Mouse (Mus musculus): Measurements from ENCODE around the gene Gprin1. TPM values are rescaled to one million over a fixed set of nuclear protein-coding genes. Genes with fewer than 3 reads are reported as not detected.

The Gprin1 gene
- total RNA-seq, 2 experiments from 2014 or later, result 204 TPM

- no peak for DNase-seq (ENCODE audit: low spot score in 2 of 2)
These were observed 12.7 kb downstream of the Gprin1 start for GRCm38 (mm10) chr13:54736931-54737330.

GRCm38 (mm10) chr13:54726131-54726530, 23.5 kb downstream of the Gprin1 start:
- no peak for DNase-seq (ENCODE audit: low spot score in 2 of 2)

DNA sequence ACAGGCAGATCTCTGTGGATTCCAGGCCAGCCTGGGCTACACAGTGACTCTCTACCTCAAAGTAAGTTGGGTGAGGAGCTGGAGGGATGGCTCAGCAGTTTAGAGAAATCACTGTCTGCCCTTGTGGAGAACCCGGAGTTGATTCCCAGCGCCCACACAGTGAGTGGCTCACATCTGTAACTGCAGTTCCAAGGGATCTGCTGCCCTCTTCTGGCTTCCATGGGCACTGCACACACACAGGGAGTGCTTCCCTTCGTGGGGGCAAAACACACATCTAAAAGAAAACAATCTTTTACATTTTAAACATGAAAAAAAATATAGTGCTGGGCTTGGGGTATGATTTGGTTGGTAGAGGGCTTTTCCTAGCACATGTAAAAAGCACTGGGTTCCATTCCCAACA, 26.5 kb downstream of the Gprin1 start:
- DNase-seq (ENCODE audit: low spot score in 2 of 2), result no peak

GRCm38 (mm10) chr13:54716916-54717315, 32.8 kb downstream of the Gprin1 start:
- peak; percentile 71 to 77 for DNase-seq (ENCODE audit: low spot score in 2 of 2)

GRCm38 (mm10) chr13:54714996-54715395, 34.7 kb downstream of the Gprin1 start:
- no peak for DNase-seq (ENCODE audit: low spot score in 2 of 2)

GRCm38 (mm10) chr13:54714393-54714792, 35.3 kb downstream of the Gprin1 start:
- no peak for DNase-seq (ENCODE audit: low spot score in 2 of 2)

DNA sequence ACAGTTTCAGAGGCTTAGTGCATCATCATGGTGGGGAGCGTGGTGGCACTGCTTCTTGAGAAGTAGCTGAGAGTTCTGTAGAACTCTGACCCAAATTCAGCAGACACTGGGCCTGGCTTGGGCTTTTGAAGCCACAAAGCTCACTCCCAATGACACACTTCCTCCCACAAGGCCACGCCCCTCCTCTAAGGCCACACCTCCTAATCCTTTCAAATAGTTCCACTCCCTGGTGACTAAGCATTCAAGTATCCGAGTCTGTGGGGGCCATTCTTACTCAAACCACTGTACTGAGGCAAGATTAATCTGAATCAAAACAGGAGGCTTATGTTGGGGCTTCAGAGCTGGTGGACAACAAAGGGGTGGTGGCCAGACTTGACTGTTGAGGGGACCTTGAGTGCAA, 38.8 kb downstream of the Gprin1 start:
- DNase-seq (ENCODE audit: low spot score in 2 of 2), result no peak

DNA sequence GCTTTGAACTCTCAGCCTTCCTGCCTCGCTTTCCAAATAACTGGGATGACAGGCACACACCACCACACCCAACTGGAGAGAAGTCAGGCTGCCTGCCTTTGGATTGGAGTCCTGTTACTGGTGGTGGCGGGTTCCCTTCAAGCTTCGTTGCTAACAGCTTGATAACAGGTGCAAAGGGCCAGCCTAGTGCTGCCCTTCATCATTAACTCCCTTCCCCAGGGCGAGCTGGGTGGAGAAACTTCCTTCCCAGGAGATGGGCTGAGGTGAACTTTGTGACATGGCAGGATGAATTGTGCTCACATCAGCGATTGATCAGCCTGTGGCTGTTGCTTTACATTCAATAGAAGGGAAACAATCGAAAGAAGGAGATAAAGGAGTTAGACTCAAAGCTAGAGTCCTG, 44.8 kb downstream of the Gprin1 start:
- no peak for DNase-seq (ENCODE audit: low spot score in 2 of 2)

- no peak for DNase-seq (ENCODE audit: low spot score in 2 of 2)
These were observed 47.2 kb downstream of the Gprin1 start for GRCm38 (mm10) chr13:54702507-54702906.

DNA sequence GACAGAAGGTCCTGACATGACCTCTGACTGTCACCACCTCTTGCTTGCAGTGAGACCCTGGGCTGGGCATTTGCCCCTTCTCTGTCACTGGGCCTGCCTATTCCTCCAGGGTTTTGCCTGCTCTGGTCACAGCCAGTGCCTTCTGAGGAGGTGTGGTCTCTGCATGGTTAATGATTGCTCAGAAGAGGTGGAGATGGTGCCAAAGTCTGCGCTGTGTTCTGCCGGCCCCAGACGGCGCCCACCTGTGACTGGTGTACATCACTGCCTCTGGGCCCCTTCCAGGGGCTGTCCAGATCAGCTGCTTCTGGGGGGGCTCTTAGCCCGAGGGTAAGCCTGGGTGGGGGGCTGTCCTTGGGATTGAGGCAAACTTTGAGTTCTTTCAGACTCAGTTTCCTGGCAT, 48.4 kb downstream of the Gprin1 start, which contains the start of gene Cdhr2:
Cdhr2 (plus strand) TSS at position 219 of the 400 bp plus-strand sequence.
- DNase-seq (ENCODE audit: low spot score in 2 of 2), result no peak

DNA sequence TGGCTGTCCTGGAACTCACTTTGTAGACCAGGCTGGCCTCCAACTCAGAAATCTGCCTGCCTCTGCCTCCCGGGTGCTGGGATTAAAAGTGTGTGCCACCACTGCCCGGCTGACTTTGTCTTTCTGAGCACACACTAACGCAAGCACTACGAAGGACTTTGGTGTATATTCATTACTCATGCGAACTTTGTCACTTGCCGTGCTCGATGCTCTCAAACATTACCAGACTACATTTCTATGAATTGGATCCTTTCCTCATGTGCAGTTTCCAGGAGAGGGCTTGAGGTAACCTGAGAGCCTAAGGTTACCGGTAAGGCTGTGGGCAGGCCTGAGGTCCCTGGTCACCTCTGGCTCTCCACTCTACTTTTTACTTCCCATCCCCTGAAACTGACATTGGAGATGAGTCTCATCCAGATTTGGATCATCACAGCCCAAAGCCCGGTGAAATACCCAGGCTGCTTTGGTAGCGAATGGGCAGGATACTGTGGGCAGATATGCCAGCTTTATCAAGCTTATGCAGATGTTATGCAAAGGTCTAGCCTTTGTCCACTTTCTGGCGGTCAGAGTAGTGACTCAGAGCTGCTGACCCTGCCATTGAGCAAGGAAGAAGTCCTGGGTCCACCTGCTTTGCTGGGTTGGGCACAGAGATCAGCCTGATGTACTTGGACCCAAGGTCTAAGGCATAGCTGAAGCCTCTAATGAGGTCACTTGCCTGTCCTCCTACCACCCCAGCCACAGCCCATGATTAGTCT, 54.0 kb downstream of the Gprin1 start:
- DNase-seq (ENCODE audit: low spot score in 2 of 2), result no peak

- DNase-seq (ENCODE audit: low spot score in 2 of 2), result no peak
These were observed 55.2 kb downstream of the Gprin1 start for GRCm38 (mm10) chr13:54694348-54695060.

DNA sequence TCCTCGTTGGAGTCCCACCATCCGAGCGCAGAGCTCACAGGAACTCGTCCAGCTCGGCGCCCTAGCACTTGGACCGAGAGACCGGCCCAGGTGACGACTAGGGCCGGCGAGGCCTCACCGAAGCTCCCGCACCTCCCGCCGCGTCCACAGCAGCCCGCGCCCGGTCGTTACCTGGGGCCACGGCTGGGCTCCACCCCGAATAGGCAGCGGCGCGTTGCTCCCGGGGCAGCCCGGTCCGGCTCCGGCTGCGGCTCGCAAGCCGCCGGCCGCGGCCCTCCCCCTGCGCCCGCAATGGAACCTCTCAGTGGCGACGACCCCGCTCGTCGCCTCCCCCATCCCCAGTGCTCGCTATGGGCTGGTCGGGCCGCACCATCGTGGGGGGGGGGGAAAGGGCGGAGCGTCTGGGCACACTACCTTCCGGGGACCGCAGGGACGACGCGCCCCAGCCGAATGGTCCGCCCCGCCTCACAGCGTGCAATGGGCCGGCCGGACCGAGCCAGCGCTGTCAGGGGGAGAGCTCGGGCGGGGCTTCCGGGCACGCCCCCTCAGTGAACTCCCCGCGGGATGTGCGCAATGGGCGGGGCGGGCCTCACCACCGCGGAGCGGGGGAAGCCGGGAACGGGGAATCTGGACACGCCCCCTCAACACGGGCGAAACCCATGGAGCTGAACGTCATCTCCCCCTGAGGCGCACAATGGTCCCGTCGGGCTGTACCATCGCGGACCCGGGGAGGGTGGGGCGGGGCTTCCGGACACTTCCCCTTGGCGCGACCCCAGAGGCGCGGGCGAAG, 55.9 kb downstream of the Gprin1 start, which contains the start of gene Rnf44:
Rnf44 (minus strand) TSS at position 350 of the 790 bp plus-strand sequence.
- DNase-seq (ENCODE audit: low spot score in 2 of 2), result peak; percentile 99

DNA sequence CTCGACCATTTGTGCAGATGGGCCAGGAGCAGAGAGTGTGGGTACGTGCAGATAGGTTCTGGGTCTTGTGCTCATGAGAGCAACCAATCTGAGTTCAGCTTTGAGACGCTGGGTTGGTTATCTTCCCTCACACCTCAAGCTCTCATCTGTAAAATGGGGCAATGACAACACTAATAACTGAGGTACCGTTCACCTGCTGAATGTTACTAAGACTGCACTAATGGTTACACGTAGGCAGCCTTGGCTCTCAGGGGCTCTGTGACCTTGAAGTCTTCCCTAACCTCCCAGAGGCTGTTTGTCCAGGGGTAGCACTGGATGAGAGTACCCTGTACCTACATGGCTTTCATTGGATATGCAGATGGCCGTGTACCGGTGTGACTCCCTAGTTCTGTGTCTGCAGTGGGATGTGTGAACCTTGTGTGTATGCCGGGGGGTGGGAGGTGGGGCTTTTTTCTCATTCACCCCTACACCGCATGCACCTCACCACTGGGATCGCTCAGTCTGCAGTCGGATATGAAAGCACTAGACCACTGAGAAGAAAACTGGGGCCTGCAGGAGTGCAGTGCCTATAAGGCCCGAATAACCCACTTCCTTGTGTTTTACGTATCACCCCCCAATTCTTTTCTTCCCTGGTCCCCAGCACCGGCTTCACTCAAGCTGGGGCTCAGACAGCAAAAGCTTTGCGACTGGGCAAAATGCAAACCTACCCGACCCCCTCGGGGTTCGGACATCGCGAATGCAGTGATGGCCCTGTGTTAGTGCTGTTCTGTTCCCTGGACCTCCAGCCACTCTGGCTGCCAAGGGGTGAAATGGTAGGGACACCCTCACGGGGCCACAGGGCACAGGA, 56.7 kb downstream of the Gprin1 start:
- no peak for DNase-seq (ENCODE audit: low spot score in 2 of 2)

- no peak for DNase-seq (ENCODE audit: low spot score in 2 of 2)
These were observed 57.9 kb downstream of the Gprin1 start for GRCm38 (mm10) chr13:54691737-54692136.

- no peak for DNase-seq (ENCODE audit: low spot score in 2 of 2)
These were observed 59.4 kb downstream of the Gprin1 start for GRCm38 (mm10) chr13:54690151-54690740.

DNA sequence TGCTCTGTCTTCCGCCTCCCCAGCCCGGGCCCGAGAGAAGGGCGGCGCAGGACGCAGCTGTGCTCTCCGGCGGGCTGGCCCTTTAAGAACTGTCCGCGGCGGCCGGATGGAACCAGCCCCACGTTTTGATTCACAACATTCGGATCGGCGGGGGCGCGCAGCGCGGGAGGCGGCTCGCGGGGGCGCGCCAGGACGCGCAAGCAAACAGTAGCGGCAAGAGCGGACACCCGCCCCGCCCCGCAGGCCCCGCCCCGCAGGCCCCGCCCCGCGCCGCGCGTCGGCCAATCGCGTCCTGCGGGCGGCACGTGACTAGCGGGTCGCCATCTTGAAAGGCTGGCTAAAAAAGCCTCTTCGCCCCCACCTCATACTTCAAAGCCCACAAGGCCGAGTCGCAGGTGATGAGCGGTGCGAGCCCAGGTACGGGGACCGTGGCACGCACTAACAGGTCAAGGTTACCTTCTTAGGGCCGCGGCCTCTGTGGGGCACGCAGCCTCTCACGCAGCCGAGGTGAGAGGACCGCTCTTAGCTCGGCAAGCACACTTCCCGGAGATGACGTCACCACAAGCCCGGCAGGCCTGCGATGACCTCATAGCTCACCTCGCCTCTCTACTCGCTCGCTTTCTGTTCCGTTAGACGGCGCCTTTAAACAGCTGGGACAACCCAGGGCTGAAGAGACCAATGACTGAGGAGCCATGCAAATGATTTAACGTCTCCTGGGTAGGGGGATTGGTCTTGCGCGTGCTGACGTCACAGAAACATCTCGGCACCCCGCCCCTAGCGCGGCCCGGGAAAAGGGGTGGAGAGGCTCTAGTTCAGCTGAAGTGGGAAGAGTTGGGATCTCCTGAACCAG, 61.9 kb downstream of the Gprin1 start:
- DNase-seq (ENCODE audit: low spot score in 2 of 2), result peak; percentile 97 to 99

DNA sequence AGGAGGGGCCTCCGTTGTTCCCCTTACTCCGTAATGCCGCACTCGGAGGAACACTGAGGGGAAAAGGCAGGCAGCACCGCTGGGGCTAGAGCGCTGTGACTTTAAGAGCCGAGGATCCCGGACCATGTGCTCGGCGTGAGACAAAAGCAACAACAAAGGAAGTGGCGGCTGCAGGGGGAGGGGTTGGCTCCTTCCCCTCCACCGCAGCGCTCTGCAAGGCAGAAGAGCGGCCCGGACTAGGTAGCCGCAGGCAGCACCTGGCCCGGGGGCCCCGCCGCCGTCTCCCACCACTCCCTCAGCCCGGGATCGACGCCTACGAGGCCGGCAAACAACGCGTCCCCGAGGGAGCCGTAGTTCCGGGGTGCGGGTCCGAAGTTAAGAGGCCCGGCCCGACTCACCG, 62.6 kb downstream of the Gprin1 start:
- peak; percentile 68 to 76 for DNase-seq (ENCODE audit: low spot score in 2 of 2)
